Mouse (Mus musculus) left cerebral cortex, adult 6 months (tissue): ENCODE results near the gene Ddx3x. TPM values are rescaled to one million over a fixed set of nuclear protein-coding genes. Genes with fewer than 3 reads are reported as not detected.

Source experiments
- long read RNA-seq, 2 experiments: library from polyadenylated mRNA; unstranded; transcript quantifications; one replicate each; pipeline ENCODE4 v2.0.0; 2019 to 2020
- polyA plus RNA-seq: library from polyadenylated mRNA; unstranded; fragments of <200 nt; fragmentation: Nextera tagmentation; gene quantifications from 2 replicates; pipeline ENCODE4 v1.2.3, GENCODE M21; 2021

Ddx3x gene
- 15.5 and 22.2 TPM in 2 replicates for polyA plus RNA-seq
- long read RNA-seq, experiment 1, full-length matches to known transcripts = 11 of 49 reads
- long read RNA-seq, experiment 1, partial matches to known transcripts = 33 of 49 reads
- long read RNA-seq, experiment 1, other reads (novel, unspliced or antisense) = 5 of 49 reads
- long read RNA-seq, experiment 2, full-length matches to known transcripts = 4 of 88 reads
- long read RNA-seq, experiment 2, partial matches to known transcripts = 79 of 88 reads
- long read RNA-seq, experiment 2, other reads (novel, unspliced or antisense) = 5 of 88 reads

DNA sequence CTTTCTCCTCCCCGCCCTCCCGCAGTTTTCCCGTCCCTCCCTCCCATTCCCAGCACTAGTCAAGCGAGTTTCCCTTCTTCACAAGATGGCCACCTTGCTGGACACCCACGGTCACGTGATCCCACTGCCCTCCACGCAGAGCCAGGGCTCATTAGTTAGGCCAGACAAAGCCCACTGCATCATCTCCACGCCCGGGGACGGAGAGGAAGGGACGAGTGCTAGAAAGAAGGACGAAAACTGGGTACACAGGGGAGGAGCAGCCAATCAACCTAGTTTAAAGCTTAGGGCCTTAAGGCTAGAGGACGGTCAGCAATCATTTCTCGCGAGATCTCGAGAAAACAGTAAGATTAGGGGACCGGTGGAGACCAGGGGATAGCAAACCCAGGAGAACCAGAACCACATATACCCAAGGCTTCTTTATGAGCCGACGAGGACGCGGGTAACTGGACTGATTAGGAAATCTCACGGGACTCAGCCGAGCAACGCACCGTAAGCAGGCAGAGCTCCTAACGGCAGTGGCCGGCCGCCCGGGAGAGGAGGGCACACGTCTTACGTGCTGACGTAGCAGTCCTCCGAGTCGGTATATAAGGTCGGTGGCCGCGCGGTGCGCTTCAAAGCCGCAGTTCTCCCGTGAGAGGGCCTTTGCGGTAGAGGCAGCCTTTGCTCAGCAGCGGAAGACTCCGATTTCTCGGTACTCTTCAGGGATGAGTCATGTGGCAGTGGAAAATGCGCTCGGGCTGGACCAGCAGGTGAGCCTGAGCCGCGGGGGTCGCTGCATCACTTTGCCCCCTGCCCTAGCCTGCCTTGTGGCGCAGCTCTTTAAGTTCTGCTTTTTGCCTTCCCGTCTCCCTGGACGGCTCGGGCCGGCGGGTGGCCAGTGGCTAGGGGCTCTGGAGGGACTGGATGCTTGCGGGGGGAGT is at the start of gene Ddx3x:
Gene Ddx3x (plus strand): TSS at position 562 of the 920 bp plus-strand sequence.

Other genes starting within 250 kb of the Ddx3x start
- gene Usp9x, start 209.5 kb upstream of the Ddx3x start, polyA plus RNA-seq = 31.1 and 84.1 TPM in 2 replicates
- gene Nyx, start 185.1 kb downstream of the Ddx3x start, polyA plus RNA-seq = 0.03 and 0.04 TPM in 2 replicates